Mouse (Mus musculus) spleen, adult 2 months (tissue): ENCODE measurements around the gene Hspg2. TPM values are rescaled to one million over a fixed set of nuclear protein-coding genes. Genes with fewer than 3 reads are reported as not detected.
A peak's percentile ranks its signal among the peaks of the same experiment; 100 is the strongest.

ENCODE experiments used
- DNase-seq, 2 experiments: peaks; one replicate each; pipeline versions ENCODE4 v3.0.0 to v3.0.0-alpha.2; 2012 to 2021; ENCODE audit warnings: low spot score in 2 of 2, low read depth in 1 of 2
- H3K27ac ChIP-seq: fragments of 200-500 bp; 2 replicates; pipeline ENCODE4 v1.5.1; 2012; ENCODE audit warnings: low read length, inconsistent platforms; ENCODE audit not compliant: insufficient read depth
- H3K27me3 ChIP-seq: fragments of 200-500 bp; 2 replicates; pipeline ENCODE4 v1.6.1; 2012; ENCODE audit warnings: mild to moderate bottlenecking, moderate library complexity, low read length, inconsistent platforms; ENCODE audit not compliant: control insufficient read depth, insufficient read depth
- H3K36me3 ChIP-seq: fragments of 200-500 bp; 2 replicates; pipeline ENCODE4 v1.6.1; 2012; ENCODE audit warnings: mild to moderate bottlenecking, low read length, inconsistent platforms; ENCODE audit not compliant: control insufficient read depth, insufficient read depth
- H3K4me1 ChIP-seq: fragments of 200-500 bp; 2 replicates; pipeline ENCODE4 v1.6.1; 2011; ENCODE audit warnings: inconsistent platforms; ENCODE audit not compliant: control insufficient read depth, insufficient read depth, insufficient read length
- H3K4me3 ChIP-seq: fragments of 200-500 bp; 2 replicates; pipeline ENCODE4 v1.5.1; 2011; ENCODE audit warnings: mild to moderate bottlenecking, inconsistent platforms; ENCODE audit not compliant: insufficient read depth, insufficient read length; ENCODE audit errors: extremely low read depth
- CTCF ChIP-seq: fragments of 200-500 bp; IDR thresholded peaks from 2 replicates; pipeline ENCODE4 v1.5.1; 2011; ENCODE audit warnings: mild to moderate bottlenecking, inconsistent platforms; ENCODE audit not compliant: insufficient read depth, insufficient read length, insufficient replicate concordance; ENCODE audit errors: extremely low read depth
- POLR2A ChIP-seq: fragments of 200-500 bp; IDR thresholded peaks from 2 replicates; pipeline ENCODE4 v1.6.1; 2011; ENCODE audit warnings: low read depth, low read length, inconsistent platforms
- WGBS: fragments of 180-500 bp; shearing (Covaris S2); methylation state at CpG from one replicate; pipeline ENCODE4 v1.1.7; 2018; 5-methylcytosine and 5-hydroxymethylcytosine counted together
- polyA plus RNA-seq: library from polyadenylated mRNA; depleted of rRNA; stranded (reverse); fragments of >200 nt; gene quantifications from 2 replicates; pipeline ENCODE4 v1.2.3, GENCODE M21; 2012

Gene Hspg2
- polyA plus RNA-seq, 1 experiment: 27.0 TPM

GRCm38 (mm10) chr4:137492563-137492962 lies 24.0 kb downstream of the Hspg2 start:
- Histone ChIP-seq H3K27ac (no peak overlapping the region), H3K36me3 (no peaks in the 10 kb centered on the region), H3K4me1 (peaks cover 20% of the 10 kb centered on the region; the same call in 1 of the 2 replicates), H3K4me3 (no peak overlapping the region), H3K27me3 (no peaks in the 10 kb centered on the region)
- 86% methylated on average over 11 of the region's 11 CpGs for WGBS
- TF ChIP-seq POLR2A (no peak), CTCF (no peak)
- no peak for DNase-seq

DNA sequence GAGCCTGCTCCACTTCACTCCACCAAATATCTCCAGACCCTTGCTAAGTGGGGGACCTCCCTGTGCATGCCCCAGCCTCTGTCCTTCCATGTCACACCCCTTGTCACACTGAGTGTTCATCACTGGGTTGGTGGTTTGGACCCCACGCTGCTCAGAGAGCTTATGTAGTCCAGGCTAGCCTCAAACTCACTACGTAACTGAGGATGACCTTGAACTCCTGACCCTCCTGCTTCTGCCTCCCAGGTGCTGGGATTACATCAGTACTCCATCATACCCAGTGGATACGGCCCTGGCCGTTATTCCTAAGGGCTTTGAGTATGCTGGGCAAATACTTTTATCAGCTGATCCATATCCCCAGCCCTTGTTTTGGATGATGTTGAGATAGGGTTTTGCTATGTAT lies 24.6 kb downstream of the Hspg2 start:
- WGBS: 97% methylated on average over 4 of the region's 4 CpGs
- no peaks in the 10 kb centered on the region for H3K27me3 ChIP-seq

GRCm38 (mm10) chr4:137494751-137495500 lies 26.4 kb downstream of the Hspg2 start:
- H3K4me1 ChIP-seq: peaks cover 20% of the 10 kb centered on the region; the same call in 1 of the 2 replicates
- TF ChIP-seq POLR2A: no peak
- H3K27me3 ChIP-seq: no peaks in the 10 kb centered on the region
- DNase-seq: no peak
- H3K4me3 ChIP-seq: no peak overlapping the region
- no peaks in the 10 kb centered on the region for H3K36me3 ChIP-seq
- 58% methylated on average over 19 of the region's 19 CpGs for WGBS
- peak overlapping the region; percentile 54 for H3K27ac ChIP-seq

More for the DNA sequence above, 24.6 kb downstream of the Hspg2 start:
- Histone ChIP-seq H3K4me1 (peaks cover 20% of the 10 kb centered on the region; the same call in 1 of the 2 replicates), H3K36me3 (no peaks in the 10 kb centered on the region), H3K4me3 (no peak overlapping the region), H3K27ac (no peak overlapping the region)
- no peak for DNase-seq
- TF ChIP-seq POLR2A (no peak), CTCF (no peak)

DNA sequence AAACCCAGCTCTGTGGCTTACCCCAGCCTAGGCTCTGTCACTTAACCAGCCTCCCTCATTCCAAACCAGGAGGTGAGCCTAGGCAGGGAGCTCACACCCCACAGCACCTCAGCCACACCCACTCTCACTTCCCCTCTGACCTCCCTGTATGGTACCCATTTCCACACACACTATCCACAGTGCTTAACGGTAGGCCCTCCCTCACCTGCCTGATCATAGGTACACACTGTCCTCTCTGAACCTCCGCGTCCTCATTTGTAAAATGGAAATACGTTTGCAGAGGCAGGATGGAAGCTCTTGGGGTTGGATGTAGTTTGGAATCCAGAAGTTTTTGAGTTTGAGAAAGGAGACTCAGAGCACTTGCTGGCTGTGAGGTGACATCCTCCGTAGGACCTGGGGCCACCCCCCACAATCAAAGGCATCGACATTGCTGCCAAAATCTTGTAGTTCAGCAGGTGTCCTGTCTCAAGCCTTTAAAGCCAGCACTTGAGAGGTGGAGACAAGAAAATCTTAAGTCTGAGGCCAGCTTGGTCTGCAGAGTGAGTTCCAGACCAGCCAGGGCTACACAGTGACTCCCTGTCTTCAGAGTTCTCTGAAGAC lies 27.0 kb downstream of the Hspg2 start:
- Histone ChIP-seq H3K36me3 (no peaks in the 10 kb centered on the region), H3K27me3 (no peaks in the 10 kb centered on the region), H3K27ac (peak overlapping the region; percentile 54), H3K4me1 (peaks cover 20% of the 10 kb centered on the region; the same call in 1 of the 2 replicates), H3K4me3 (no peak overlapping the region)
- no peak for TF ChIP-seq CTCF
- no peak for TF ChIP-seq POLR2A
- 65% methylated on average over 6 of the region's 6 CpGs for WGBS
- DNase-seq: peak; percentile 32 to 60

GRCm38 (mm10) chr4:137497367-137497766 lies 28.8 kb downstream of the Hspg2 start:
- no peak for DNase-seq
- peak overlapping the region; percentile 43; the same call in 1 of the 2 replicates for H3K27ac ChIP-seq
- H3K27me3 ChIP-seq: no peaks in the 10 kb centered on the region
- no peak for TF ChIP-seq POLR2A
- no peak for TF ChIP-seq CTCF
- WGBS: 83% methylated on average over 5 of the region's 5 CpGs
- H3K36me3 ChIP-seq: no peaks in the 10 kb centered on the region
- H3K4me3 ChIP-seq: no peak overlapping the region
- peaks cover 28% of the 10 kb centered on the region; the same call in 1 of the 2 replicates for H3K4me1 ChIP-seq

- DNase-seq: no peak
- H3K27me3 ChIP-seq: no peaks in the 10 kb centered on the region
- TF ChIP-seq POLR2A (no peak), CTCF (no peak)
- H3K36me3 ChIP-seq: no peaks in the 10 kb centered on the region
- peak overlapping the region; percentile 43 for H3K27ac ChIP-seq
- H3K4me1 ChIP-seq: peaks cover 34% of the 10 kb centered on the region; the same call in 1 of the 2 replicates
- 50% methylated on average over 9 of the region's 9 CpGs for WGBS
- no peak overlapping the region for H3K4me3 ChIP-seq
These were observed 29.5 kb downstream of the Hspg2 start for GRCm38 (mm10) chr4:137497892-137498722.
